Mouse (Mus musculus) heart, embryonic 10.5 days (tissue): Measurements from ENCODE around the gene Slfn5. TPM values are rescaled to one million over a fixed set of nuclear protein-coding genes. Genes with fewer than 3 reads are reported as not detected.
"Not testable (repeated sequence)": the region's sequence is repeated elsewhere in the genome, so short reads cannot be mapped to it uniquely, and the experiment has no call there.

ENCODE experiments used
- DNase-seq: peaks from one replicate; pipeline ENCODE4 v3.0.0-alpha.2; 2017; ENCODE audit warnings: low spot score
- H3K27ac ChIP-seq: fragments of 300-500 bp; sonication (generic); 2 replicates; pipeline ENCODE4 v1.5.1; 2016; ENCODE audit warnings: mild to moderate bottlenecking
- H3K27me3 ChIP-seq: fragments of 300-500 bp; sonication (generic); 2 replicates; pipeline ENCODE4 v1.6.1; 2016; ENCODE audit warnings: mild to moderate bottlenecking; ENCODE audit not compliant: poor library complexity, insufficient read depth, severe bottlenecking
- H3K36me3 ChIP-seq: fragments of 300-500 bp; sonication (generic); 2 replicates; pipeline ENCODE4 v1.6.1; 2016; ENCODE audit warnings: mild to moderate bottlenecking, moderate library complexity
- H3K4me1 ChIP-seq: fragments of 300-500 bp; sonication (generic); 2 replicates; pipeline ENCODE4 v1.6.1; 2016; ENCODE audit warnings: mild to moderate bottlenecking
- H3K4me3 ChIP-seq: fragments of 300-500 bp; sonication (generic); 2 replicates; pipeline ENCODE4 v1.5.1; 2016; ENCODE audit warnings: mild to moderate bottlenecking, moderate library complexity
- H3K9me3 ChIP-seq: fragments of 300-500 bp; sonication (generic); 2 replicates; pipeline ENCODE4 v1.6.1; 2016; ENCODE audit warnings: mild to moderate bottlenecking, moderate library complexity
- whole genome bisulfite sequencing: fragments of 180-500 bp; shearing (Covaris S2); methylation state at CpG from one replicate; pipeline ENCODE4 v1.1.7; 2016; 5-methylcytosine and 5-hydroxymethylcytosine counted together
- polyA plus RNA-seq: library from polyadenylated mRNA; unstranded; fragments of >200 nt; fragmentation: Nextera tagmentation; extraction: Ambion mirVana; gene quantifications from 2 replicates; pipeline ENCODE4 v1.2.1, GENCODE M21; 2016

Gene Slfn5
- polyA plus RNA-seq, 1 experiment from 2014 or later: 0.35 TPM

GRCm38 (mm10) chr11:82923910-82924309, 27.2 kb upstream of the Slfn5 start:
- H3K27ac ChIP-seq, DNase-seq, H3K9me3 ChIP-seq, H3K4me3 ChIP-seq: not testable (repeated sequence)
- Histone ChIP-seq H3K27me3 (peaks cover 18% of the 10 kb centered on the region), H3K36me3 (peaks cover 92% of the 10 kb centered on the region), H3K4me1 (peaks cover 18% of the 10 kb centered on the region)
- WGBS: 87% methylated on average over 6 of the region's 6 CpGs

GRCm38 (mm10) chr11:82928897-82929632, 22.1 kb upstream of the Slfn5 start:
- H3K9me3 ChIP-seq: no peaks in the 10 kb centered on the region
- no peak for DNase-seq
- H3K36me3 ChIP-seq: peaks cover 85% of the 10 kb centered on the region
- H3K4me3 ChIP-seq: no peak overlapping the region
- peaks cover 23% of the 10 kb centered on the region for H3K4me1 ChIP-seq
- H3K27me3 ChIP-seq: peaks cover 40% of the 10 kb centered on the region
- 34% methylated on average over 20 of the region's 20 CpGs for WGBS
- H3K27ac ChIP-seq: no peak overlapping the region

GRCm38 (mm10) chr11:82929633-82929950, 21.6 kb upstream of the Slfn5 start:
- Histone ChIP-seq H3K27ac (no peak overlapping the region), H3K27me3 (peaks cover 45% of the 10 kb centered on the region), H3K4me1 (peaks cover 23% of the 10 kb centered on the region), H3K4me3 (peak overlapping the region; percentile 59; the same call in 1 of the 2 replicates), H3K9me3 (no peaks in the 10 kb centered on the region), H3K36me3 (peaks cover 86% of the 10 kb centered on the region)
- 70% methylated on average over 3 of the region's 3 CpGs for WGBS
- no peak for DNase-seq

- peak overlapping the region; percentile 59 for H3K4me3 ChIP-seq
- WGBS: 4% methylated on average over 84 of the region's 85 CpGs
- peaks cover 17% of the 10 kb centered on the region; the same call in 1 of the 2 replicates for H3K4me1 ChIP-seq
- H3K9me3 ChIP-seq, DNase-seq: not testable (repeated sequence)
- peaks cover 84% of the 10 kb centered on the region for H3K36me3 ChIP-seq
- peak overlapping the region; percentile 38; the same call in 1 of the 2 replicates for H3K27ac ChIP-seq
- H3K27me3 ChIP-seq: peaks cover 52% of the 10 kb centered on the region
Measured at GRCm38 (mm10) chr11:82930391-82930955, 20.7 kb upstream of the Slfn5 start.

- peaks cover 82% of the 10 kb centered on the region for H3K36me3 ChIP-seq
- H3K9me3 ChIP-seq, DNase-seq: not testable (repeated sequence)
- H3K27me3 ChIP-seq: peaks cover 59% of the 10 kb centered on the region
- peak overlapping the region; percentile 56; the same call in 1 of the 2 replicates for H3K27ac ChIP-seq
- H3K4me3 ChIP-seq: peak overlapping the region; percentile 59
- peaks cover 13% of the 10 kb centered on the region; the same call in 1 of the 2 replicates for H3K4me1 ChIP-seq
- 3% methylated on average over 61 of the region's 63 CpGs for whole genome bisulfite sequencing
Measured at GRCm38 (mm10) chr11:82931161-82931560, 20.0 kb upstream of the Slfn5 start.

GRCm38 (mm10) chr11:82931671-82932450, 19.3 kb upstream of the Slfn5 start:
- Histone ChIP-seq H3K4me1 (peaks cover 13% of the 10 kb centered on the region; the same call in 1 of the 2 replicates), H3K4me3 (peak overlapping the region; percentile 59), H3K27ac (peak overlapping the region; percentile 56; the same call in 1 of the 2 replicates), H3K36me3 (peaks cover 82% of the 10 kb centered on the region), H3K27me3 (peaks cover 66% of the 10 kb centered on the region)
- DNase-seq, H3K9me3 ChIP-seq: not testable (repeated sequence)
- WGBS: 4% methylated on average over 114 of the region's 119 CpGs

GRCm38 (mm10) chr11:82933186-82933585, 18.0 kb upstream of the Slfn5 start:
- peaks cover 61% of the 10 kb centered on the region for H3K27me3 ChIP-seq
- peaks cover 13% of the 10 kb centered on the region; the same call in 1 of the 2 replicates for H3K4me1 ChIP-seq
- H3K27ac ChIP-seq: no peak overlapping the region
- peaks cover 82% of the 10 kb centered on the region for H3K36me3 ChIP-seq
- H3K9me3 ChIP-seq: no peaks in the 10 kb centered on the region
- peak overlapping the region; percentile 59 for H3K4me3 ChIP-seq
- WGBS: 24% methylated on average over 29 of the region's 29 CpGs
- DNase-seq: no peak

- Histone ChIP-seq H3K27me3 (0 out of 2 replicates have a peak, but pooled peaks cover 3% of the 10 kb centered on the region), H3K27ac (no peak overlapping the region), H3K36me3 (peaks cover 48% of the 10 kb centered on the region), H3K4me3 (no peak overlapping the region), H3K9me3 (no peaks in the 10 kb centered on the region), H3K4me1 (no peaks in the 10 kb centered on the region)
- DNase-seq: no peak
- WGBS: 65% methylated on average over 6 of the region's 6 CpGs
Measured at GRCm38 (mm10) chr11:82943336-82943735, 7.8 kb upstream of the Slfn5 start.

GRCm38 (mm10) chr11:82945636-82946035, 5.5 kb upstream of the Slfn5 start:
- Histone ChIP-seq H3K9me3 (no peaks in the 10 kb centered on the region), H3K36me3 (peaks cover 25% of the 10 kb centered on the region), H3K4me1 (no peaks in the 10 kb centered on the region), H3K27ac (no peak overlapping the region), H3K27me3 (peaks cover 18% of the 10 kb centered on the region), H3K4me3 (no peak overlapping the region)
- WGBS: 9% methylated on average over 2 of the region's 2 CpGs
- no peak for DNase-seq

- Histone ChIP-seq H3K27me3 (peaks cover 33% of the 10 kb centered on the region), H3K4me3 (no peak overlapping the region), H3K36me3 (peaks cover 9% of the 10 kb centered on the region), H3K27ac (no peak overlapping the region), H3K9me3 (no peaks in the 10 kb centered on the region), H3K4me1 (peaks cover 15% of the 10 kb centered on the region)
- WGBS: 54% methylated on average over 4 of the region's 4 CpGs
- no peak for DNase-seq
Measured at GRCm38 (mm10) chr11:82947457-82947856, 3.7 kb upstream of the Slfn5 start.

GRCm38 (mm10) chr11:82949036-82949435, 2.1 kb upstream of the Slfn5 start:
- WGBS: 77% methylated on average over 9 of the region's 9 CpGs
- Histone ChIP-seq H3K27ac (no peak overlapping the region), H3K27me3 (peaks cover 47% of the 10 kb centered on the region), H3K4me3 (no peak overlapping the region), H3K36me3 (no peaks in the 10 kb centered on the region), H3K9me3 (no peaks in the 10 kb centered on the region), H3K4me1 (peaks cover 17% of the 10 kb centered on the region)
- no peak for DNase-seq

- DNase-seq: no peak
- no peaks in the 10 kb centered on the region for H3K36me3 ChIP-seq
- H3K9me3 ChIP-seq: no peaks in the 10 kb centered on the region
- peak overlapping the region; percentile 48 for H3K4me3 ChIP-seq
- no peak overlapping the region for H3K27ac ChIP-seq
- H3K4me1 ChIP-seq: peaks cover 17% of the 10 kb centered on the region
- peaks cover 54% of the 10 kb centered on the region for H3K27me3 ChIP-seq
- 4% methylated on average over 28 of the region's 28 CpGs for WGBS
Measured at GRCm38 (mm10) chr11:82951865-82952611, 889 bp downstream of the Slfn5 start.
